Mouse (Mus musculus) embryo, embryonic 10 days (tissue): ENCODE data around the gene Map3k19.

Experiments
- DNase-seq: peaks from one replicate; pipeline ENCODE4 v3.0.0-alpha.2; 2015; ENCODE audit warnings: low spot score

Map3k19 gene

GRCm38 (mm10) chr1:127796752-127797151 lies 58.1 kb downstream of the Map3k19 start:
- DNase-seq = no peak

- no peak for DNase-seq
These were observed 58.5 kb downstream of the Map3k19 start for GRCm38 (mm10) chr1:127796341-127796740.

DNA sequence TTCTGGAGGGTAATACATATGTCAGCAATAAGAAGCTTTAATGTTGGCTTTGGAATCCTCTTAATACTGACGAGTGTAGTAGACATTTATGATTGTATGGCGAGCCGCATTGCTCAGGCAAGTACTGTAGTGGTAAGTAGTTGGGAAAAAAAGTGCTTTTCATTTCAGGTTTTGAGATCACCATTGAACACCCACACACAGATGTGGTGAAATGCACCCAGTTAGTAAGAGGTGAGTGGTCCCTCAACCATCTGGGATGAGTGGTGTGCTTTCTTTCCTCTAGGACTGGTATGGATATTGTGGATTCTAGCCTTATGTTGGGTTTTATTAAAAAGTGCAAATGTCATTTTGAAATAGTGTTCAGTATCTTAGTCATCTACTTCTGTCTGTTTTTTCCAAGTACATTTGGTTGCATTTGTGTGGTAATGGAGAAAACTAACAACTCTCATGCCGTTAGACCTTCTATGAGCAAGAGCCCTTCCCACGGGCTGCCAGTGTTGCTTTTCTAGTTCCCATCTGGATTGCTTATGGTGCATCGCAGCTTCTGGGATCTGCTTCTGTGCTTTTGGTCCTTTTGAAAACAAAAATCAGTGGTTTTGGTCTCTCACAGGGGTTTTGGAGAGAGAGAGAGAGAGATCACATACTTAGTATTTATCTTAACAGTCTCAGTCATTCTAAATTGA lies 59.6 kb downstream of the Map3k19 start:
- no peak for DNase-seq

GRCm38 (mm10) chr1:127793459-127793858 lies 61.4 kb downstream of the Map3k19 start:
- DNase-seq = no peak

DNA sequence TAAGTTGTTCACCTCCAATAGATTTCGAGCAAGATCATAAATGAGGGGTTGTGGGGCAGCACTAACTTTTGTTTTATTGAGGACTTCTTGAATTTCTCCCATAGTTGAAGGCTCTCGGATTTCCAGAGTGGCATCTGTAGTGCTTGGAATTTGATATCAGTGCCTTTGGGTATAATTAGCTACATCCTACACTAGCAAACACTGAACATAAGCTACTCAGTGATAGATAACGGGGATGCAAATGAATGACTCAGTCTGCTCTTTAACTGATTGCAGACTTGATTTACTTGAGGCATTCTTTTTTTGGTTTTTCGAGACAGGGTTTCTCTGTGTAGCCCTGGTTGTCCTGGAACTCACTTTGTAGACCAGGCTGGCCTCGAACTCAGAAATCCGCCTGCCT lies 65.9 kb downstream of the Map3k19 start:
- no peak for DNase-seq

GRCm38 (mm10) chr1:127785882-127786281 lies 68.9 kb downstream of the Map3k19 start:
- DNase-seq = no peak

GRCm38 (mm10) chr1:127783862-127784261 lies 71.0 kb downstream of the Map3k19 start:
- no peak for DNase-seq

GRCm38 (mm10) chr1:127780849-127781248 lies 74.0 kb downstream of the Map3k19 start:
- no peak for DNase-seq

DNA sequence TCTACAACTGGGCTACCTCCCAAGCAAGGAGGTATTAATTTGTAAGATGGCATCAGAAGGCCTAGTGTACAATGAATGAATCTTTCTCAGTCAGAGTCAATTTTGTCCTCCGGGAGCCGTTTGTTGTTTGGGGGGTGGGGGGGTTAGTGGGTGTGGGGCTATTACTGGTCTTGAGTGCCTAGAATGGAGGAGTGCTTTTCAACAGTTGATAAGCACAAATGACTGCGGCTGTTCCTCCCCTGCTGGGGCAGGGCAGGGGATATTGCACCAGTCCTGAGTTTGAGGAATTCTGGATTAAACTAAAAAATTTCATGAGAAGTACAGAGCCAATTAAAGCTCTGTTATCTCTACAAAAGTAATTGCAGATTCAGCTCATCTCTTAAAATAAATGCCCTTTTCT lies 74.7 kb downstream of the Map3k19 start:
- DNase-seq = no peak

GRCm38 (mm10) chr1:127778611-127779010 lies 76.2 kb downstream of the Map3k19 start:
- DNase-seq = no peak

DNA sequence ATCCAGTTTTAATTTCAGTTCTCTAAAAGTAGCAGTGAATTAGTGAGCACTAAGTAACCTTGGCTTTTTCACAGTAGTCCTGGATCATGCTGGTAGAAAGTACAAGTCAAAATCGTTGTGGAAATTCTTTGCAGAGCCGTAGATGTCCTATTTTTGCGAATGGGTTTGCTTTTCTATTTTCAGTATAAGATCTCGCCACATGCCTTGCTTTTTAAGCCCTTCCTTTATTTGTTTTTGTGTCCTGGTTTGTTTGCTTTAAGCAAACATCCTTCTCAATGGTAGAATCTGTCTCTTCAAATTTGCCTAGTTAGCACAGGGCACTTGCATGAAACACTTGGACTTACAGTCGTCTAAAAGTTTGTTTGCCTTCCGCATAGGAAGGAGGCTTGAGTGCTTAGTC lies 78.6 kb downstream of the Map3k19 start:
- no peak for DNase-seq

GRCm38 (mm10) chr1:127775206-127775720 lies 79.6 kb downstream of the Map3k19 start:
- no peak for DNase-seq

- DNase-seq = no peak
These were observed 80.3 kb downstream of the Map3k19 start for GRCm38 (mm10) chr1:127774501-127774880.

- DNase-seq = peak; percentile 99
These were observed 80.9 kb downstream of the Map3k19 start, which contains the start of gene Ccnt2 for GRCm38 (mm10) chr1:127773803-127774500. Ccnt2 (plus strand) TSS chr1:127774164.

GRCm38 (mm10) chr1:127773198-127773802 lies 81.5 kb downstream of the Map3k19 start:
- peak; percentile 27 for DNase-seq

DNA sequence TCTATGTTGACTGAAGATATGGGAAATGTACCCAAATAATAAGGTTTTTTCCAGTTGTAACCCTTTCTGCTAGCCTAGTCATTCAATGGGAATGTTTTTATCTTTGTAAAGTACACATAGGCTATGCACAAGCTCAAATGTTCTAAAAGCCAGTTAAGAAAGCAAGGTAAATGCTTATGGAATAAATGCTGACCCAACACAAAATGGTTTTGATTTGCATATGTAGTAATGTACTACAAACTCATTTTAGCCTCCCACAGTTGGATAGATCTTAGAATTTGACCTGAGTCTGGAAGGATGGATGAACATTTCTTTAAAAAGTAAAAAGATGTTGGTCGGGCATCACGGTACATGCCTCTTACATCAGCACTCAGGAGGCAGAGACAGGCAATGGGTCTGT lies 88.1 kb downstream of the Map3k19 start:
- no peak for DNase-seq

DNA sequence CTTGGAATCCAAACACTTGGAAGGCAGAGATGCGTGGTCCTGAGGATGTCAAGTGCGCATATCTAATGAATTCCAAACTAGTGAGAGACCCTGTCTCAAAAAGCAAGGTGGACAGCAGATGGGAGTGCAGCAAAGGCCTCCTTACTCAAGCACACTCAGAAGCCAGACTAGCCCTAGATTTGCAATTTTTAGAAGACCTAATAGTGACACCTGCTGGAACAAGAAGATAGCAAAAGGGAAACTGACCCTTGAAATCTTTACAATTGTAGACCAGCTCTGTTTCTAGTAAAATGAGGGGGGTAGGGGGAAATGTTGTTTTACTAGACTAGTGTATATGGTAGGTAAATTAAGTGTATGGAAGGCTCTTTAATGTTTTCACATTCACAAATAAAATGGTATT lies 89.4 kb downstream of the Map3k19 start:
- DNase-seq = peak; percentile 37
